Mouse (Mus musculus) skeletal muscle tissue, adult 2 months (tissue): ENCODE measurements around the gene Nostrin.

ENCODE experiments used
- DNase-seq: peaks from one replicate; pipeline ENCODE4 v3.0.0-alpha.2; 2012; ENCODE audit warnings: low read depth, low spot score

The Nostrin gene

GRCm38 (mm10) chr2:69135661-69136576 lies at the start of gene Nostrin:
TSS of gene Nostrin (plus strand) at chr2:69135800.
- DNase-seq = no peak

DNA sequence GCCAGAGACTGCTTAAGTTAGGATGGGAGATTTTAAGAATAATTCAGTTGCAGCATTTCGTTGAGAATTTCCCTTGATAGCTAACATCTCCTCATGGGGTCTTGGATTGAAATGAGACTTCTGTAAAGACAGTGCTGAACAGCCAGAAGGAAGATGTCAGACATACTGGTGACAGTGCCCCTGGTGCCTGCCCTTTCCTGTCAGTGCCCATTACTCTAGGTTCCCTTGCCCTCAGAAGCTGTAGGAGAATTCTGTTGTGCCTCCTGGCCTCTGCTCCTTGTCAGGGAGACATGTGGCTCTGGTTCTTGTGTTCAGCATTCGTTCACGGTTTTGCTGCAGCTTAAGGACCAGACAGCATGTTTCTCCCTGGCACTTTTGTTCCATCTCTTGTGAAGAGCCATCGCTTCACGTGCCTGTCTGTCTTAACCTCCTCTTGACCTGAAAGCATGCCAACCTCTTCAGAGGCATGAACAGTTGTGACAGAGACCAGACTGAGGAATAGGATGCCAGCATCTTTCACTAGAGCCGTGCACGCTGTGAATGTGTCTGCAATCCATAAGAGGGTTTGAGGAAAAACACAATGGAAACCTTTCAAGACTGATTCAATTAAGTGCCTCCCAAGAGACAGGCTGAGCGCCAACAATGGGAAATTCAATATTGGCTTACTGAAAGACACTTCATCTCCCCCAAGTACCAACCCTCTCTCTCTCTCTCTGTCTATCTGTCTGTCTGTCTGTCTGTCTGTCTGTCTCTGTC lies 48.9 kb upstream of the Nostrin start:
- no peak for DNase-seq

- no peak for DNase-seq
These were observed 39.8 kb upstream of the Nostrin start for GRCm38 (mm10) chr2:69095836-69096235.

DNA sequence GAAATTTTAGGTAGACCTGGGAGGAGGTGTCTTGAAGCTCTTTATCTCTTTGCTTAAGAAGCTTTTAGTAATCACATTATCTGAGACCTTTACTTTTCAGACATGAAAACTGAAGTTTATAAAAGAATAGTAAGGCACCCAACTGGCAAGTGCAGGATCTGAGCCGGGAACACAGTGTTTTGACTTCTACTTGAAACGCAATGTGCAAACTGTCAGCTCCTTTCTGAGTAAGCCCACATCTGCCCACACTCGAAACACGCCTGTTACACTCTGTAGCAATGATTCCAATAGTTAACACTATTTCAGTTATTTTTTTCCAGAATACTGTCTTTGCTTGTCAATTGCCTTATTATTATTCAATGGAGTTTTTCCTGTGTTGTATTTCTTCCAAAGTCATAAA lies 38.8 kb upstream of the Nostrin start:
- no peak for DNase-seq

DNA sequence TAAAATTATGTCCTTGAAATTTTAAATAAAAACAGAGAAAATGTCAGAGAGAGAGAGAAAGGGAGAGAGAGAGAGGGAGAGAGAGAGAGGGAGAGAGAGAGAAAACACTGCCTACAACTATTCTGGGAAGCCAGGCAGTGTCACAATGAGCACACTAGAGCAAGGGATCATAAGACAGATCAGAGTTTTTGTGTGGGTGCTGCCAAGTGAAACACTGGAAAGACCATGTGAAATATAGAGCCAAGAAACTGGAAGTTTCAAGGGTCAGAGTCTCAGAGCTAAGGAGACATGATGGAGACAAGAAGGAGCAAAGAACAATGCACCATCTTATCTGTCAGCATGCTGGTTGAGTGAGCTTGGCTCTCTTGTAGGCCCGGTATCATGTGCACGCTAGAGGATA lies 38.1 kb upstream of the Nostrin start:
- no peak for DNase-seq

GRCm38 (mm10) chr2:69098701-69099100 lies 36.9 kb upstream of the Nostrin start:
- no peak for DNase-seq

- no peak for DNase-seq
These were observed 36.5 kb upstream of the Nostrin start for GRCm38 (mm10) chr2:69099147-69099546.

GRCm38 (mm10) chr2:69100706-69101105 lies 34.9 kb upstream of the Nostrin start:
- DNase-seq = peak; percentile 13

- DNase-seq = no peak
These were observed 32.1 kb upstream of the Nostrin start for GRCm38 (mm10) chr2:69103526-69103925.

DNA sequence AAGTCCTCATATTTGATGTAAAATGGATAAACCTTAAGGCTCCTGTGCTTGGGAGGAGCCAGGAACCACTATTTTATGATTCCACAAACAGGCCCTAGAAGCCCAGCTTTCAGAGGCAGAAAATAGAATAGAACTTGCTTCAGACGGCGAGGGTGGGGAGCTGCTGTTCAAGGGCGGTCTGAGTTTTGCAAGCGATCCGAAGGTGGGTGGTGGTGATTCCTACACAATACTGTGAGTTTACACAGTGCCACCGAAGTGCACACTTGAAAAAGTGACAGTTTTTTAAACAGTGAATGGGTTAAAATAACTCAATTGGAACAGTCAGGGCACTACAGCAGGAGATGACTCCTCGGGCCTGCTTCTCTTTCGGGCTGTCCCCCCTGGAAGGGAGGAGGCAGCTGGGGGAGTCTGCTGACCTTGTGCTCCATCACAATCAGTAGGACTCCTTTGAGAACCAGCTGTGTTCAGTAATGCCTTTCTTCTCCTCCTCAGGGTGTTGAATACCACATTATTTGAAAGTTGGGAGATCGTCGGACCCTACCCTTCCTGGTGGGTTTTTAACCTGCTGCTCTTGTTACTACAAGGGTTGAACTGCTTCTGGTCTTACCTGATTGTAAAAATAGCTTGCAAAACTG lies 31.0 kb upstream of the Nostrin start:
- DNase-seq = no peak

- no peak for DNase-seq
These were observed 26.4 kb upstream of the Nostrin start for GRCm38 (mm10) chr2:69109246-69109645.

- peak; percentile 42 for DNase-seq
These were observed 25.9 kb upstream of the Nostrin start for GRCm38 (mm10) chr2:69109710-69110109.

DNA sequence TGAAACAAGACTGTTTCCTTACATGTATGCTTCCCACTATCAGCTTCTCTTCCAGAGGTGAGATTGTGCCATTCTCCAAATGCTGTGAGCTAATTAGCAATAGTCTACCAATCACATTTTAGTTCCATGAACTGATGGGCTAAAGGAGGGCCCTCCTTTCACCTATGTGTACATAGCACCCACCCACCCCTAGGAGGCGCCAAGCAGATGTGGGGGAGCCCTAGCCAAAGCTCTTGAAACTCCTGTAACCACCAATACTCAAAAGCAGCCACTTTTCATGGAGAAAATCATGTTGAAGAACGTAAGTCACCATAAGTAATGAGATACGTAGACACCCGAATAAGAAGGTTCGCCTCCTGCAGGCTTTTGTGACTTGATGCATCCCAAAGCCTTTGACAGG lies 23.0 kb upstream of the Nostrin start:
- DNase-seq = no peak

DNA sequence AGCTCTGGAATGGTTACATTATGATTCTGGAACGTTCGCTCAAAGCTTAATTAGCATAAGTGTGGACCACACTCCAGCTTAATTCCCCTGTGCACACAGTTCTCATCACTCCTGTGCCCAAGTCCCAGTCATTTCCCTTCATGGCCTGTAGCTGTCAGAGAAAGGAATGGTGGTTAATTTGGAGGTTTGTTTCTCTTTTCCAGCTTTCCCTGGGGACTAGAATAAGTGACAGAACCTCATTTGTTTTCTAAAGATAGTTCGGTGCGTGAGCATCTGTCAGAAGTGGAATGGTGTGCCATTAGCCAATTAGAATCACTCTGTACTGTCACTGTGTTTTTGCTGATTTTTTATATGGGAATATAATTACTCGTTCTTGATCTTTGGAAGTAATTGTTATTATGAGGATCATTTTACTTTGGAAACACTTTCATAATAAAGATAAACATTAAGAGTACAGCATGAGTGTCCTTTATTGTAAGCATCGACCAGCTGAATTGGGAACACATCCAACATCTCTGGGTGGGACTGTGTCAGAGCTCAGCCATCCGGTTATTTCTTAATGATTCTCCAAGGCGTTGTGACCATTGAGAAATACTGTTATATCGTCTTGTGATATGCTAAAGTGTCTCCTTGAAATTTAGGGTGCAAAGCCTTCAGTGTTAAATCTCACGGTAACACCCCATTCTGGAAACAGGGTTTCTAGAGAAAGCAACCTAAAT lies 21.6 kb upstream of the Nostrin start:
- no peak for DNase-seq

DNA sequence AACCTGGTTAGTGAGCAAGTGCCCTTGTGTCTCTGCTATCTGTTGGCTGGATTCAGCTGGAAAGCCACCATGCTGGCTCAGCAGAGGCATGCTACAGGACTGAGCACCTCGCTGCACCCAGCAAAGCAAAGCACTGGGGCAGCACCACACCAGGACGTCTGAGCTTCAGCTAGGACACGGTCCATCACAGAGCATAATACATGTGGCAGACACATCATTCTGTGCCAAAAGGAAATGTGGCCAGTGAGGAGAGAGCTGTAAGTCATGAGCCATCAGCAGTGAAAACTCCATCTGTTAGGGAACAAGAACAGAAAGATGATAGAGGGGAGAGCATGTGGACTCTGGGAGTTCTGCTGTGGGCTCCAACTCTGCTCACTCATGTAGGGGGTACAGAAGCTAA lies 19.7 kb upstream of the Nostrin start:
- no peak for DNase-seq

DNA sequence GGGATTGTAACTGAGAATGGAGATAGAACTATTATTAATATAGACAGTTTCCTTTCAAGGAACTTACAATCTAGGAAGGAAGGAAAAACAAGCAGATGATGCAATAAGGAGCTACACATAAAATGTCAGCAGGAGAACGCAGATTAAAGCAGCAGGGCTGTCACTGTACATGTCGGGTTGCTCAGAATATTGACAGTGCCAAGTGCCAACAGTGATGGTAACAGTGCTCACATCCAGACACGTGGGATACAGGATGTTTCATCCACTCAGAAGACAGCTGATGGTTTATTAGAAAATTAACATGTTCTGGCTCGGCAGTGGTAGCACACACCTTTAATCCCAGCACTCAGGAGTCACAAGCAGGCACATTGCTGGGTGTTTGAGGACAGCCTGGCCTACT lies 18.8 kb upstream of the Nostrin start:
- no peak for DNase-seq

DNA sequence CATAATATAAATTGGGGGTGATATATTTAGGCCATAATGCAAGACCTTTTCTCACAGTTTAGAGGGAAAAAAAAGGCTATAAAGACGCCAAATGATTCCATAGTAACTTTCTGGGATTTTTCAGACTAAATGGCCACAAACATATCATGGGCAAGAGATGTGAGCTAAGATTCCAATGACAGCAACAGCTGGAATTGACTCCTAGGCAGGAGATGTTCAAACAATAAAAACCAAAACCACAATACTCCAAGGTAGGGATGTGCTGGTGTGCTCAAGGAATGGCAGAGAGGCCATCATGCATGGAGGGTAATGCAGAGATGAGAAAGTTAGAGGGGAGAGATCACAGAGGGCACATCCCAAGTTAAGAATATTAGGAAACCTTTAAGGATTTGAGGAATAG lies 16.6 kb upstream of the Nostrin start:
- DNase-seq = no peak

GRCm38 (mm10) chr2:69119718-69120117 lies 15.9 kb upstream of the Nostrin start:
- DNase-seq = no peak

- no peak for DNase-seq
These were observed 13.9 kb upstream of the Nostrin start for GRCm38 (mm10) chr2:69121681-69122080.

DNA sequence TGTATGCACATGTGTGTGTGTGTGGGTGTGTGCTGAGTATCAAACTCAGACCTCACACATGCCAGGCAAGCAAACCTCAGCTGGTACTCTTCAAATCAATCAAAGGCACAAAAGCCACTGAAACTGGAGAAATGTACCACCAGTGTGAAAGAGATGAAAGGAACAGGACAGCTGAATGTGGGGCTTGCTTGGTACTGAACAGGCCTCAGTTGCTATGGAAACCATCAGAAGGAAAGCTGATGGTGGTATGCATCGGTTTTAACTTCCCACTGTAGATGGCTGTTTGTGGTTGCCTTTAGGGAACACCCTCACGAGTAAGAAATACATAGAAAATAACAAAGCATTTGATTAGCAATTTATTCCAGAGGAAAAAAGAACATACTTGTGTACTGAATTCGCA lies 10.2 kb upstream of the Nostrin start:
- DNase-seq = no peak

DNA sequence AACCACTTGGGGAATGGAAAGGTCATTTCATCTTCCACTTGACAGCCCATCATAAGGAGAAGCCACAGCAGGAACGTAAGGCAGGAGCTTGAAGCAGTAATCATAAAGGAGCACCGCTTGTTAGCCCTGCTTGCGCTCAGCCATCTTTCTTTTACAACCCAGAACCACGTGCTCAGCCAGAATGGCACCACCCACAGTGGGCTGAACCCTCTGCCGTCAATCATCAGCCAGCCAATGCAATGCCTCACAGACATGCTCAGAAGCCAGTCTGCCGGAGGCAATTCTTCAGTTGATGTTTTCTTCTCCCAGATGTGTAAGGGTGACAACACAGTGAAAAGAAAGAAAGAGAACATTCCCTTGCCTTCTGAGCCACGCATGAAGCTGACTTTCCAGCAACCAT lies 7.3 kb upstream of the Nostrin start:
- no peak for DNase-seq

DNA sequence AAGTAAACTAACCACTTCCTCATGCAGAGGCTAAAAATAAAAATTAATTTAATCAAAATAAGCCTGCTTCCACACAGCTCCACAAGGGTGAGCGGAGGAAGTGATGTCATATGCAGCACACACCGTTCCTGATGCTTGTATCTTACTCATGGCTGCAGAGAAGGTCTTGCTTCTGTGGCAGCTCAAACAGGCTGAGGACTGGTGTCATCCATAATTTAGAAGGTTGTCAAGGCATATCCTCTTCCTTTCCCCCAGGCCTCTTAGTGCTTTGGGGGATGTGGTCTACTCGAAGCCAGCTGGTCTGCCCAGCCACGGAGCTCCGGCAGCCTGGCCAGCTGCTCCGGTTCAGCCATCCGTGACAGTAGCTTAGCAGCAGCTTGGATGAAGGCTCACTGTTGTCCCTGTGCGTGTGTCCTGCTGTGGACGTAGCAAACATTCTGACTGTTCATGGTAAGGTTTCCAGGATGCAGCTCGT lies 6.6 kb upstream of the Nostrin start:
- no peak for DNase-seq
